Mouse (Mus musculus) lung, postnatal 0 days (tissue): Measurements from ENCODE around the gene Nampt. TPM values are rescaled to one million over a fixed set of nuclear protein-coding genes. Genes with fewer than 3 reads are reported as not detected.

Experiments used
- ATAC-seq: fragments of 200-750 bp; cut with Nextera tagmentation; 2 replicates; pipeline ENCODE4 v1.8.0; 2017; ENCODE audit warnings: moderate library complexity
- DNase-seq: peaks from one replicate; pipeline ENCODE4 v3.0.0-alpha.2; 2016; ENCODE audit warnings: low spot score
- H3K27ac ChIP-seq: fragments of 300-500 bp; sonication (generic); 2 replicates; pipeline ENCODE4 v1.5.1; 2014; ENCODE audit warnings: antibody characterized with exemption, mild to moderate bottlenecking, low read length, mixed read lengths
- H3K27me3 ChIP-seq: fragments of 300-500 bp; sonication (generic); replicated peaks from 2 replicates; pipeline ENCODE4 v1.6.1; 2014; ENCODE audit warnings: low read length, mixed read lengths; ENCODE audit not compliant: insufficient read depth
- H3K36me3 ChIP-seq: fragments of 300-500 bp; sonication (generic); 2 replicates; pipeline ENCODE4 v1.6.1; 2014; ENCODE audit warnings: low read length, mixed read lengths; ENCODE audit not compliant: insufficient read depth
- H3K4me1 ChIP-seq: fragments of 300-500 bp; sonication (generic); 2 replicates; pipeline ENCODE4 v1.6.1; 2014; ENCODE audit warnings: antibody characterized with exemption, low read depth, low read length, mixed read lengths; ENCODE audit not compliant: insufficient read depth
- H3K4me2 ChIP-seq: fragments of 300-500 bp; sonication (generic); replicated peaks from 2 replicates; pipeline ENCODE4 v1.6.1; 2014; ENCODE audit warnings: low read depth, mild to moderate bottlenecking, low read length, moderate library complexity, mixed read lengths
- H3K4me3 ChIP-seq: fragments of 300-500 bp; sonication (generic); 2 replicates; pipeline ENCODE4 v1.5.1; 2014; ENCODE audit warnings: low read depth, low read length
- H3K9ac ChIP-seq: fragments of 300-500 bp; sonication (generic); replicated peaks from 2 replicates; pipeline ENCODE4 v1.6.1; 2014; ENCODE audit warnings: low read depth, mild to moderate bottlenecking
- H3K9me3 ChIP-seq: fragments of 300-500 bp; sonication (generic); 2 replicates; pipeline ENCODE4 v1.6.1; 2016; ENCODE audit warnings: low read length, mixed read lengths
- CTCF ChIP-seq: IDR thresholded peaks from 2 replicates; pipeline ENCODE4 v1.5.1; 2016; ENCODE audit warnings: antibody characterized with exemption, mild to moderate bottlenecking
- EP300 ChIP-seq: IDR thresholded peaks from 2 replicates; pipeline ENCODE4 v1.6.1; 2016; ENCODE audit warnings: antibody characterized with exemption, mild to moderate bottlenecking, control low read depth
- WGBS: fragments of 180-500 bp; shearing (Covaris S2); extraction: QIAGEN DNeasy Blood & Tissue Kit; methylation state at CpG from one replicate; pipeline ENCODE4 v1.1.7; 2014; 5-methylcytosine and 5-hydroxymethylcytosine counted together
- polyA plus RNA-seq: library from polyadenylated mRNA; unstranded; fragments of >200 nt; fragmentation: Nextera tagmentation; extraction: Ambion mirVana; gene quantifications from 2 replicates; pipeline ENCODE4 v1.2.1, GENCODE M21; 2015

The Nampt gene
- polyA plus RNA-seq, 1 experiment from 2014 or later: 18.7 TPM

DNA sequence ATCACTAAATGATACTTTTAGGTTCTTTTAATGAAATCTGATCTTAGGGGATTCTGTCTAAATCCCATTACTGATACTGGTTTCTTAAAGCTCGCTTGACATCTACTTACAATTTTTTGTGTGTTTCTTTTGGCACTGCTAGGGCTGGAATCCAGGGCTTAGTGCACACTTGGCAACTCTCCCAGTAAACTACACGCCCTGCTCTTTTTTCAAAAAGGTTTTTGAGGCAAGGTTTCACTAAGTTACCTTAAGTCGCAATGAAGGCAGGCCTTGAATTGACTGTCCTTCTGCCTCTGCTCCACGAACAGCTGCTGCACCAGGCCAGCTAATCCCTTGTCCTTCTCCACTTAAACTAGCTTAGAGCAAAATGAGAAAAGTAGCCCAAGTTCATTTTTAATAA, 15.9 kb downstream of the Nampt start:
- H3K27ac ChIP-seq: no peak overlapping the region
- WGBS: 38% methylated on average over 4 of the region's 4 CpGs
- no peak overlapping the region for H3K4me3 ChIP-seq
- no peaks in the 10 kb centered on the region for H3K27me3 ChIP-seq
- ATAC-seq: no peak
- no peaks in the 10 kb centered on the region for H3K9me3 ChIP-seq
- no peaks in the 10 kb centered on the region for H3K4me1 ChIP-seq
- TF ChIP-seq CTCF: no peak
- TF ChIP-seq EP300: 0 out of 2 replicates have a peak, but pooled peaks have one; percentile 15
- no peak overlapping the region for H3K4me2 ChIP-seq
- no peak overlapping the region for H3K9ac ChIP-seq
- peak; percentile 78 for DNase-seq
- peaks cover 9% of the 10 kb centered on the region; the same call in 1 of the 2 replicates for H3K36me3 ChIP-seq

- no peak overlapping the region for H3K4me3 ChIP-seq
- no peaks in the 10 kb centered on the region for H3K4me1 ChIP-seq
- no peak for TF ChIP-seq CTCF
- TF ChIP-seq EP300: no peak
- H3K9ac ChIP-seq: no peak overlapping the region
- H3K27ac ChIP-seq: no peak overlapping the region
- DNase-seq: no peak
- no peak for ATAC-seq
- no peak overlapping the region for H3K4me2 ChIP-seq
- H3K9me3 ChIP-seq: no peaks in the 10 kb centered on the region
- peaks cover 6% of the 10 kb centered on the region for H3K36me3 ChIP-seq
- WGBS: 77% methylated on average over 4 of the region's 4 CpGs
- H3K27me3 ChIP-seq: no peaks in the 10 kb centered on the region
These were observed 19.1 kb downstream of the Nampt start for GRCm38 (mm10) chr12:32838406-32838805.

GRCm38 (mm10) chr12:32838954-32839353, 19.6 kb downstream of the Nampt start:
- ATAC-seq (no peak), DNase-seq (no peak)
- no peaks in the 10 kb centered on the region for H3K9me3 ChIP-seq
- H3K4me1 ChIP-seq: no peaks in the 10 kb centered on the region
- TF ChIP-seq EP300 (no peak), CTCF (no peak)
- H3K27ac ChIP-seq: no peak overlapping the region
- H3K36me3 ChIP-seq: peaks cover 6% of the 10 kb centered on the region
- 94% methylated on average over 9 of the region's 9 CpGs for WGBS
- no peak overlapping the region for H3K4me3 ChIP-seq
- no peak overlapping the region for H3K9ac ChIP-seq
- no peak overlapping the region for H3K4me2 ChIP-seq
- H3K27me3 ChIP-seq: no peaks in the 10 kb centered on the region

- no peak for TF ChIP-seq CTCF
- TF ChIP-seq EP300: no peak
- DNase-seq (peak; percentile 23), ATAC-seq (peak; percentile 47; the same call in 1 of the 2 replicates)
- Histone ChIP-seq H3K27me3 (no peaks in the 10 kb centered on the region), H3K27ac (no peak overlapping the region), H3K4me3 (no peak overlapping the region), H3K9ac (no peak overlapping the region), H3K4me1 (no peaks in the 10 kb centered on the region), H3K4me2 (no peak overlapping the region), H3K9me3 (no peaks in the 10 kb centered on the region), H3K36me3 (peaks cover 6% of the 10 kb centered on the region)
- 45% methylated on average over 7 of the region's 7 CpGs for WGBS
These were observed 22.1 kb downstream of the Nampt start for GRCm38 (mm10) chr12:32841442-32841900.

DNA sequence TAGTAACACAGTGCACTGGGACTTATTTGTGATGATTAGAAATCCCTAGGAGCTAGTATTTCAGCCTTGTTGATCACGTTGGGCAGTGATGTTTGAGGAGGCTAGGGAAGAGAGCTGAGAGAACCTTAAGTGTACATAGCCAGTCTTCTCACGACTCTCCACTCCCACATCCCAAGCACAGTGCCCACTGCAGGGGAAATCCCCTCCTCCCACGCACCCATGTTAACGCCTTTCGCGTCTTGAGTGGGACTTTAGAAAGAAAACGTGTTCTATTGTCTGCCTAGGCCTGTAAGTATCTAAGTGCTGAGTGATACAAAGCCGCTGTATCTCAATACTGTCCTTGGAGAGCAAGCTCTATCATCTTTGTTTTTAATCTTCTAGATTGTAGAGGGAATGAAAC, 27.0 kb downstream of the Nampt start:
- DNase-seq (no peak), ATAC-seq (peak; percentile 23; the same call in 1 of the 2 replicates)
- no peaks in the 10 kb centered on the region for H3K9me3 ChIP-seq
- H3K27ac ChIP-seq: no peak overlapping the region
- H3K4me3 ChIP-seq: no peak overlapping the region
- WGBS: 75% methylated on average over 8 of the region's 8 CpGs
- TF ChIP-seq EP300 (no peak), CTCF (no peak)
- H3K36me3 ChIP-seq: peaks cover 19% of the 10 kb centered on the region
- H3K9ac ChIP-seq: no peak overlapping the region
- no peaks in the 10 kb centered on the region for H3K27me3 ChIP-seq
- H3K4me2 ChIP-seq: no peak overlapping the region
- no peaks in the 10 kb centered on the region for H3K4me1 ChIP-seq

GRCm38 (mm10) chr12:32853757-32854156, 34.4 kb downstream of the Nampt start:
- Histone ChIP-seq H3K9ac (no peak overlapping the region), H3K27me3 (no peaks in the 10 kb centered on the region), H3K4me1 (no peaks in the 10 kb centered on the region), H3K27ac (no peak overlapping the region), H3K9me3 (no peaks in the 10 kb centered on the region), H3K4me2 (no peak overlapping the region), H3K36me3 (0 out of 2 replicates have a peak, but pooled peaks cover 3% of the 10 kb centered on the region), H3K4me3 (no peak overlapping the region)
- TF ChIP-seq EP300: no peak
- no peak for TF ChIP-seq CTCF
- DNase-seq (no peak), ATAC-seq (no peak)
- WGBS: 91% methylated on average over 5 of the region's 5 CpGs

GRCm38 (mm10) chr12:32854866-32855265, 35.5 kb downstream of the Nampt start:
- DNase-seq (no peak), ATAC-seq (no peak)
- WGBS: 77% methylated on average over 6 of the region's 6 CpGs
- 0 out of 2 replicates have a peak, but pooled peaks cover 3% of the 10 kb centered on the region for H3K36me3 ChIP-seq
- TF ChIP-seq CTCF (no peak), EP300 (no peak)
- no peak overlapping the region for H3K4me3 ChIP-seq
- H3K9ac ChIP-seq: no peak overlapping the region
- H3K4me1 ChIP-seq: no peaks in the 10 kb centered on the region
- no peak overlapping the region for H3K4me2 ChIP-seq
- no peaks in the 10 kb centered on the region for H3K9me3 ChIP-seq
- H3K27ac ChIP-seq: no peak overlapping the region
- no peaks in the 10 kb centered on the region for H3K27me3 ChIP-seq
